Mouse (Mus musculus) forebrain, embryonic 13.5 days (tissue): ENCODE measurements around the gene Paics. TPM values are rescaled to one million over a fixed set of nuclear protein-coding genes. Genes with fewer than 3 reads are reported as not detected.
"Not testable (repeated sequence)": the region's sequence is repeated elsewhere in the genome, so short reads cannot be mapped to it uniquely, and the experiment has no call there.

ENCODE experiments used
- ATAC-seq: fragments of 200-750 bp; cut with Nextera tagmentation; 2 replicates; pipeline ENCODE4 v1.8.0; 2017
- H3K27ac ChIP-seq: fragments of 300-500 bp; sonication (generic); 2 replicates; pipeline ENCODE4 v1.5.1; 2015; ENCODE audit warnings: inconsistent platforms, mild to moderate bottlenecking, moderate library complexity
- H3K27me3 ChIP-seq: fragments of 300-500 bp; sonication (generic); 2 replicates; pipeline ENCODE4 v1.6.1; 2015; ENCODE audit warnings: mild to moderate bottlenecking, inconsistent platforms
- H3K36me3 ChIP-seq: fragments of 300-500 bp; sonication (generic); 2 replicates; pipeline ENCODE4 v1.6.1; 2015; ENCODE audit warnings: mild to moderate bottlenecking, inconsistent platforms; ENCODE audit not compliant: poor library complexity, severe bottlenecking
- H3K4me1 ChIP-seq: fragments of 300-500 bp; sonication (generic); 2 replicates; pipeline ENCODE4 v1.6.1; 2015; ENCODE audit warnings: inconsistent platforms
- H3K4me2 ChIP-seq: fragments of 300-500 bp; sonication (generic); 2 replicates; pipeline ENCODE4 v1.6.1; 2015; ENCODE audit warnings: inconsistent platforms, mild to moderate bottlenecking, moderate library complexity
- H3K4me3 ChIP-seq: fragments of 300-500 bp; sonication (generic); 2 replicates; pipeline ENCODE4 v1.5.1; 2015; ENCODE audit warnings: mild to moderate bottlenecking, inconsistent platforms
- H3K9ac ChIP-seq: fragments of 300-500 bp; sonication (generic); 2 replicates; pipeline ENCODE4 v1.6.1; 2015; ENCODE audit warnings: mild to moderate bottlenecking, inconsistent platforms
- H3K9me3 ChIP-seq: fragments of 300-500 bp; sonication (generic); replicated peaks from 2 replicates; pipeline ENCODE4 v1.6.1; 2016; ENCODE audit warnings: inconsistent platforms
- WGBS: fragments of 180-500 bp; shearing (Covaris S2); methylation state at CpG from one replicate; pipeline ENCODE4 v1.1.7; 2015; 5-methylcytosine and 5-hydroxymethylcytosine counted together
- polyA plus RNA-seq: library from polyadenylated mRNA; unstranded; fragments of >200 nt; fragmentation: Nextera tagmentation; extraction: Ambion mirVana; gene quantifications from 2 replicates; pipeline ENCODE4 v1.2.1, GENCODE M21; 2015

Gene Paics
- polyA plus RNA-seq, 1 experiment from 2014 or later, result 312 TPM

GRCm38 (mm10) chr5:76954271-76954900 is 3.3 kb downstream of the Paics start:
- H3K4me3 ChIP-seq, result no peak overlapping the region
- 0 out of 2 replicates have a peak overlapping the region, but pooled peaks have one; percentile 14 for H3K9ac ChIP-seq
- peaks cover 37% of the 10 kb centered on the region for H3K36me3 ChIP-seq
- no peak for ATAC-seq
- H3K4me1 ChIP-seq, result peaks cover 38% of the 10 kb centered on the region
- WGBS, result 82% methylated on average over 6 of the region's 6 CpGs
- no peak overlapping the region for H3K27ac ChIP-seq
- no peaks in the 10 kb centered on the region for H3K9me3 ChIP-seq
- H3K4me2 ChIP-seq, result 0 out of 2 replicates have a peak overlapping the region, but pooled peaks have one; percentile 19
- no peaks in the 10 kb centered on the region for H3K27me3 ChIP-seq

- H3K4me3 ChIP-seq, result no peak overlapping the region
- H3K27ac ChIP-seq, result no peak overlapping the region
- H3K4me1 ChIP-seq, result peaks cover 27% of the 10 kb centered on the region
- no peak for ATAC-seq
- peaks cover 47% of the 10 kb centered on the region for H3K36me3 ChIP-seq
- 91% methylated on average over 4 of the region's 4 CpGs for WGBS
- H3K27me3 ChIP-seq, result no peaks in the 10 kb centered on the region
- H3K9ac ChIP-seq, result no peak overlapping the region
- no peak overlapping the region for H3K4me2 ChIP-seq
- no peaks in the 10 kb centered on the region for H3K9me3 ChIP-seq
These were observed 4.4 kb downstream of the Paics start for GRCm38 (mm10) chr5:76955474-76955873.

- Histone ChIP-seq H3K4me1 (peaks cover 16% of the 10 kb centered on the region), H3K9me3 (no peaks in the 10 kb centered on the region), H3K36me3 (peaks cover 71% of the 10 kb centered on the region), H3K4me2 (no peak overlapping the region), H3K27me3 (no peaks in the 10 kb centered on the region), H3K9ac (no peak overlapping the region), H3K27ac (no peak overlapping the region), H3K4me3 (no peak overlapping the region)
- WGBS, result 97% methylated on average over 1 of the region's 1 CpGs
- ATAC-seq, result no peak
These were observed 6.8 kb downstream of the Paics start for GRCm38 (mm10) chr5:76957954-76958353.

GRCm38 (mm10) chr5:76959587-76959986 is 8.5 kb downstream of the Paics start:
- Histone ChIP-seq H3K9ac (no peak overlapping the region), H3K4me2 (no peak overlapping the region), H3K27ac (no peak overlapping the region), H3K4me3 (no peak overlapping the region), H3K9me3 (no peaks in the 10 kb centered on the region), H3K36me3 (peaks cover 84% of the 10 kb centered on the region), H3K4me1 (0 out of 2 replicates have a peak, but pooled peaks cover 2% of the 10 kb centered on the region), H3K27me3 (no peaks in the 10 kb centered on the region)
- no peak for ATAC-seq
- 91% methylated on average over 5 of the region's 5 CpGs for WGBS

GRCm38 (mm10) chr5:76962545-76962944 is 11.4 kb downstream of the Paics start:
- WGBS, result 89% methylated on average over 11 of the region's 11 CpGs
- no peaks in the 10 kb centered on the region for H3K9me3 ChIP-seq
- no peak overlapping the region for H3K4me3 ChIP-seq
- H3K9ac ChIP-seq, result no peak overlapping the region
- ATAC-seq, result no peak
- H3K4me1 ChIP-seq, result no peaks in the 10 kb centered on the region
- no peak overlapping the region for H3K27ac ChIP-seq
- H3K4me2 ChIP-seq, result no peak overlapping the region
- no peaks in the 10 kb centered on the region for H3K27me3 ChIP-seq
- peaks cover 84% of the 10 kb centered on the region for H3K36me3 ChIP-seq

- H3K36me3 ChIP-seq, result peaks cover 84% of the 10 kb centered on the region
- 89% methylated on average over 3 of the region's 3 CpGs for WGBS
- no peaks in the 10 kb centered on the region for H3K9me3 ChIP-seq
These were observed 13.5 kb downstream of the Paics start for GRCm38 (mm10) chr5:76964651-76965050.

GRCm38 (mm10) chr5:76969250-76969649 is 18.1 kb downstream of the Paics start:
- Histone ChIP-seq H3K9me3 (no peaks in the 10 kb centered on the region), H3K9ac (no peak overlapping the region), H3K4me2 (no peak overlapping the region), H3K27me3 (no peaks in the 10 kb centered on the region), H3K36me3 (peaks cover 45% of the 10 kb centered on the region), H3K4me3 (no peak overlapping the region), H3K4me1 (peaks cover 9% of the 10 kb centered on the region), H3K27ac (no peak overlapping the region)
- WGBS, result 80% methylated on average over 5 of the region's 5 CpGs
- no peak for ATAC-seq

More at GRCm38 (mm10) chr5:76964651-76965050, 13.5 kb downstream of the Paics start:
- Histone ChIP-seq H3K4me2 (no peak overlapping the region), H3K9ac (no peak overlapping the region), H3K27ac (no peak overlapping the region), H3K27me3 (no peaks in the 10 kb centered on the region), H3K4me3 (no peak overlapping the region), H3K4me1 (no peaks in the 10 kb centered on the region)
- no peak for ATAC-seq

GRCm38 (mm10) chr5:76971115-76971514 is 20.0 kb downstream of the Paics start:
- H3K36me3 ChIP-seq, result peaks cover 31% of the 10 kb centered on the region
- not testable (repeated sequence) for H3K4me3 ChIP-seq, H3K27ac ChIP-seq, H3K9ac ChIP-seq, H3K27me3 ChIP-seq, ATAC-seq, H3K4me2 ChIP-seq, H3K9me3 ChIP-seq
- 84% methylated on average over 1 of the region's 1 CpGs for WGBS
- H3K4me1 ChIP-seq, result peaks cover 17% of the 10 kb centered on the region

- Histone ChIP-seq H3K27ac (no peak overlapping the region), H3K9ac (peak overlapping the region; percentile 60), H3K4me1 (peaks cover 17% of the 10 kb centered on the region), H3K4me2 (peak overlapping the region; percentile 68), H3K36me3 (peaks cover 26% of the 10 kb centered on the region), H3K27me3 (no peaks in the 10 kb centered on the region), H3K9me3 (no peaks in the 10 kb centered on the region), H3K4me3 (peak overlapping the region; percentile 76)
- WGBS, result 74% methylated on average over 3 of the region's 3 CpGs
- ATAC-seq, result no peak
These were observed 22.4 kb downstream of the Paics start for GRCm38 (mm10) chr5:76973488-76973887.

GRCm38 (mm10) chr5:76974207-76974553 is 23.1 kb downstream of the Paics start:
- WGBS, result 4% methylated on average over 17 of the region's 17 CpGs

GRCm38 (mm10) chr5:76974554-76975285 is 23.6 kb downstream of the Paics start, which contains the start of gene Srp72:
TSS of gene Srp72 (plus strand) at chr5:76974683.
- Histone ChIP-seq H3K9me3 (no peaks in the 10 kb centered on the region), H3K4me3 (peak within 1 kb of the TSS; percentile 76), H3K9ac (peak within 1 kb of the TSS; percentile 75), H3K36me3 (peaks cover 25% of the 10 kb centered on the region), H3K27ac (peak within 1 kb of the TSS; percentile 37), H3K4me1 (peaks cover 17% of the 10 kb centered on the region), H3K4me2 (peak within 1 kb of the TSS; percentile 68), H3K27me3 (no peaks in the 10 kb centered on the region)
- peak; percentile 96 for ATAC-seq
- WGBS, result under 1% methylated on average over 58 of the region's 60 CpGs

More at GRCm38 (mm10) chr5:76974207-76974553, 23.1 kb downstream of the Paics start:
- Histone ChIP-seq H3K9me3 (no peaks in the 10 kb centered on the region), H3K4me1 (peaks cover 17% of the 10 kb centered on the region), H3K4me2 (peak overlapping the region; percentile 68), H3K4me3 (peak overlapping the region; percentile 76), H3K27ac (no peak overlapping the region), H3K36me3 (peaks cover 24% of the 10 kb centered on the region), H3K9ac (peak overlapping the region; percentile 60), H3K27me3 (no peaks in the 10 kb centered on the region)
- ATAC-seq, result peak; percentile 66

- Histone ChIP-seq H3K9me3 (no peaks in the 10 kb centered on the region), H3K36me3 (peaks cover 29% of the 10 kb centered on the region), H3K4me1 (peaks cover 17% of the 10 kb centered on the region), H3K27me3 (no peaks in the 10 kb centered on the region), H3K9ac (peak overlapping the region; percentile 75; the same call in 1 of the 2 replicates), H3K4me3 (peak overlapping the region; percentile 76), H3K4me2 (peak overlapping the region; percentile 68), H3K27ac (no peak overlapping the region)
- ATAC-seq, result no peak
- WGBS, result 87% methylated on average over 8 of the region's 8 CpGs
These were observed 24.6 kb downstream of the Paics start for GRCm38 (mm10) chr5:76975736-76976135.
